Mouse (Mus musculus): ENCODE results near the gene Shank3. TPM values are rescaled to one million over a fixed set of nuclear protein-coding genes. Genes with fewer than 3 reads are reported as not detected.
A peak's percentile ranks its signal among the peaks of the same experiment; 100 is the strongest.

Gene Shank3
- polyA plus RNA-seq, 1 experiment from 2014 or later = 6.5 TPM

- Histone ChIP-seq H3K27me3 (no peaks in the 10 kb centered on the region), H3K4me3 (no peak overlapping the region), H3K27ac (replicated peaks) (no peak overlapping the region), H3K9me3 (no peaks in the 10 kb centered on the region), H3K4me1 (replicated peaks) (peaks cover 11% of the 10 kb centered on the region), H3K9ac (no peak overlapping the region), H3K36me3 (peaks cover 43% of the 10 kb centered on the region), H3K4me2 (no peak overlapping the region)
- peak; percentile 62 for ATAC-seq (ENCODE audit: low read depth)
- 0% methylated on average over 1 of the region's 1 CpGs for WGBS
These were observed 34.4 kb upstream of the Shank3 start for GRCm38 (mm10) chr15:89465052-89465451.

GRCm38 (mm10) chr15:89468577-89468976 is 30.8 kb upstream of the Shank3 start:
- H3K4me3 ChIP-seq = no peak overlapping the region
- H3K36me3 ChIP-seq = peaks cover 8% of the 10 kb centered on the region; the same call in 1 of the 2 replicates
- H3K9ac ChIP-seq = no peak overlapping the region
- ATAC-seq (ENCODE audit: low read depth) = no peak
- 37% methylated on average over 2 of the region's 2 CpGs for WGBS
- H3K9me3 ChIP-seq = no peaks in the 10 kb centered on the region
- no peak overlapping the region for H3K27ac ChIP-seq (replicated peaks)
- H3K4me2 ChIP-seq = no peak overlapping the region
- H3K4me1 ChIP-seq (replicated peaks) = peaks cover 11% of the 10 kb centered on the region
- no peaks in the 10 kb centered on the region for H3K27me3 ChIP-seq

- Histone ChIP-seq H3K4me3 (no peak overlapping the region), H3K9ac (no peak overlapping the region), H3K36me3 (no peaks in the 10 kb centered on the region), H3K27me3 (no peaks in the 10 kb centered on the region), H3K4me1 (replicated peaks) (peaks cover 13% of the 10 kb centered on the region), H3K9me3 (no peaks in the 10 kb centered on the region), H3K27ac (replicated peaks) (no peak overlapping the region), H3K4me2 (no peak overlapping the region)
- no peak for ATAC-seq (ENCODE audit: low read depth)
- WGBS = 85% methylated on average over 4 of the region's 4 CpGs
These were observed 27.9 kb upstream of the Shank3 start for GRCm38 (mm10) chr15:89471476-89471875.

GRCm38 (mm10) chr15:89473370-89473769 is 26.1 kb upstream of the Shank3 start:
- H3K4me3 ChIP-seq = no peak overlapping the region
- no peak for ATAC-seq (ENCODE audit: low read depth)
- H3K9me3 ChIP-seq = no peaks in the 10 kb centered on the region
- no peaks in the 10 kb centered on the region for H3K36me3 ChIP-seq
- no peak overlapping the region for H3K4me2 ChIP-seq
- no peak overlapping the region for H3K9ac ChIP-seq
- H3K27me3 ChIP-seq = no peaks in the 10 kb centered on the region
- H3K27ac ChIP-seq (replicated peaks) = no peak overlapping the region
- peaks cover 21% of the 10 kb centered on the region for H3K4me1 ChIP-seq (replicated peaks)
- 82% methylated on average over 9 of the region's 9 CpGs for WGBS

GRCm38 (mm10) chr15:89473921-89474320 is 25.5 kb upstream of the Shank3 start:
- no peak overlapping the region for H3K9ac ChIP-seq
- ATAC-seq (ENCODE audit: low read depth) = no peak
- no peak overlapping the region for H3K4me2 ChIP-seq
- H3K9me3 ChIP-seq = no peaks in the 10 kb centered on the region
- H3K27ac ChIP-seq (replicated peaks) = no peak overlapping the region
- 98% methylated on average over 8 of the region's 8 CpGs for WGBS
- H3K27me3 ChIP-seq = no peaks in the 10 kb centered on the region
- H3K4me3 ChIP-seq = no peak overlapping the region
- no peaks in the 10 kb centered on the region for H3K36me3 ChIP-seq
- H3K4me1 ChIP-seq (replicated peaks) = peaks cover 21% of the 10 kb centered on the region

- WGBS = 92% methylated on average over 19 of the region's 19 CpGs
- Histone ChIP-seq H3K9me3 (no peaks in the 10 kb centered on the region), H3K4me2 (peak overlapping the region; percentile 90), H3K4me3 (no peak overlapping the region), H3K36me3 (no peaks in the 10 kb centered on the region), H3K9ac (no peak overlapping the region), H3K4me1 (replicated peaks) (peaks cover 21% of the 10 kb centered on the region), H3K27me3 (no peaks in the 10 kb centered on the region), H3K27ac (replicated peaks) (no peak overlapping the region)
- no peak for ATAC-seq (ENCODE audit: low read depth)
These were observed 24.7 kb upstream of the Shank3 start for GRCm38 (mm10) chr15:89474596-89475292.

- Histone ChIP-seq H3K27me3 (no peaks in the 10 kb centered on the region), H3K4me1 (replicated peaks) (peaks cover 21% of the 10 kb centered on the region), H3K4me2 (peak overlapping the region; percentile 90), H3K27ac (replicated peaks) (no peak overlapping the region), H3K9ac (peak overlapping the region; percentile 74), H3K36me3 (no peaks in the 10 kb centered on the region), H3K9me3 (no peaks in the 10 kb centered on the region), H3K4me3 (peak overlapping the region; percentile 61)
- 87% methylated on average over 7 of the region's 7 CpGs for WGBS
- no peak for ATAC-seq (ENCODE audit: low read depth)
These were observed 24.2 kb upstream of the Shank3 start for GRCm38 (mm10) chr15:89475293-89475600.

- peak overlapping the region; percentile 75 for H3K27ac ChIP-seq (replicated peaks)
- H3K9ac ChIP-seq = peak overlapping the region; percentile 74
- H3K4me3 ChIP-seq = peak overlapping the region; percentile 61
- H3K36me3 ChIP-seq = no peaks in the 10 kb centered on the region
- H3K4me2 ChIP-seq = peak overlapping the region; percentile 90
- 11% methylated on average over 43 of the region's 44 CpGs for WGBS
- ATAC-seq (ENCODE audit: low read depth) = peak; percentile 97
- no peaks in the 10 kb centered on the region for H3K9me3 ChIP-seq
- H3K27me3 ChIP-seq = no peaks in the 10 kb centered on the region
- H3K4me1 ChIP-seq (replicated peaks) = peaks cover 21% of the 10 kb centered on the region
These were observed 23.6 kb upstream of the Shank3 start for GRCm38 (mm10) chr15:89475611-89476474.

- H3K27ac ChIP-seq (replicated peaks) = peak overlapping the region; percentile 75
- no peak for ATAC-seq (ENCODE audit: low read depth)
- WGBS = 10% methylated on average over 5 of the region's 5 CpGs
These were observed 23.0 kb upstream of the Shank3 start for GRCm38 (mm10) chr15:89476475-89476815.

GRCm38 (mm10) chr15:89477091-89477491 is 22.3 kb upstream of the Shank3 start, which contains the start of gene Arsa:
Gene Arsa (minus strand): TSS chr15:89477425.
- Histone ChIP-seq H3K4me3 (peak within 1 kb of the TSS; percentile 61), H3K4me1 (replicated peaks) (peaks cover 21% of the 10 kb centered on the region), H3K27me3 (no peaks in the 10 kb centered on the region), H3K27ac (replicated peaks) (peak within 1 kb of the TSS; percentile 75), H3K36me3 (no peaks in the 10 kb centered on the region), H3K9ac (peak within 1 kb of the TSS; percentile 74), H3K9me3 (no peaks in the 10 kb centered on the region), H3K4me2 (peak within 1 kb of the TSS; percentile 90)
- no peak for ATAC-seq (ENCODE audit: low read depth)
- 33% methylated on average over 9 of the region's 9 CpGs for WGBS

More at GRCm38 (mm10) chr15:89476475-89476815, 23.0 kb upstream of the Shank3 start:
- Histone ChIP-seq H3K9me3 (no peaks in the 10 kb centered on the region), H3K9ac (peak overlapping the region; percentile 74), H3K4me2 (peak overlapping the region; percentile 90), H3K27me3 (no peaks in the 10 kb centered on the region), H3K4me3 (peak overlapping the region; percentile 61), H3K36me3 (no peaks in the 10 kb centered on the region), H3K4me1 (replicated peaks) (peaks cover 21% of the 10 kb centered on the region)

GRCm38 (mm10) chr15:89477806-89478205 is 21.6 kb upstream of the Shank3 start:
- no peak overlapping the region for H3K4me2 ChIP-seq
- no peaks in the 10 kb centered on the region for H3K9me3 ChIP-seq
- peaks cover 21% of the 10 kb centered on the region for H3K4me1 ChIP-seq (replicated peaks)
- no peak overlapping the region for H3K4me3 ChIP-seq
- H3K36me3 ChIP-seq = no peaks in the 10 kb centered on the region
- H3K9ac ChIP-seq = no peak overlapping the region
- WGBS = 42% methylated on average over 8 of the region's 8 CpGs
- H3K27ac ChIP-seq (replicated peaks) = no peak overlapping the region
- H3K27me3 ChIP-seq = no peaks in the 10 kb centered on the region
- ATAC-seq (ENCODE audit: low read depth) = no peak

GRCm38 (mm10) chr15:89478622-89479021 is 20.8 kb upstream of the Shank3 start:
- Histone ChIP-seq H3K9me3 (no peaks in the 10 kb centered on the region), H3K9ac (no peak overlapping the region), H3K27me3 (no peaks in the 10 kb centered on the region), H3K36me3 (no peaks in the 10 kb centered on the region), H3K27ac (replicated peaks) (no peak overlapping the region), H3K4me3 (no peak overlapping the region), H3K4me2 (no peak overlapping the region), H3K4me1 (replicated peaks) (peaks cover 21% of the 10 kb centered on the region)
- 85% methylated on average over 3 of the region's 3 CpGs for WGBS
- ATAC-seq (ENCODE audit: low read depth) = no peak
